Mouse (Mus musculus) hindbrain, embryonic 16.5 days (tissue): ENCODE data around the gene Mief1. TPM values are rescaled to one million over a fixed set of nuclear protein-coding genes. Genes with fewer than 3 reads are reported as not detected.
A peak's percentile ranks its signal among the peaks of the same experiment; 100 is the strongest.

Source experiments
- ATAC-seq: fragments of 200-750 bp; cut with Nextera tagmentation; 2 replicates; pipeline ENCODE4 v1.8.0; 2017; ENCODE audit warnings: moderate TSS enrichment, moderate library complexity
- H3K27ac ChIP-seq: fragments of 300-500 bp; sonication (generic); 2 replicates; pipeline ENCODE4 v1.5.1; 2014; ENCODE audit warnings: low read depth, mild to moderate bottlenecking, control low read depth, low read length, moderate library complexity
- H3K27me3 ChIP-seq: fragments of 300-500 bp; sonication (generic); replicated peaks from 2 replicates; pipeline ENCODE4 v1.6.1; 2014; ENCODE audit warnings: low read length; ENCODE audit not compliant: control insufficient read depth, insufficient read depth
- H3K36me3 ChIP-seq: fragments of 300-500 bp; sonication (generic); 2 replicates; pipeline ENCODE4 v1.6.1; 2014; ENCODE audit warnings: mild to moderate bottlenecking, low read length, moderate library complexity, mixed read lengths; ENCODE audit not compliant: control insufficient read depth, insufficient read depth
- H3K4me1 ChIP-seq: fragments of 300-500 bp; sonication (generic); 2 replicates; pipeline ENCODE4 v1.6.1; 2014; ENCODE audit warnings: low read depth, low read length; ENCODE audit not compliant: control insufficient read depth, insufficient read depth
- H3K4me2 ChIP-seq: fragments of 300-500 bp; sonication (generic); 2 replicates; pipeline ENCODE4 v1.6.1; 2014; ENCODE audit warnings: mild to moderate bottlenecking, low read length, control low read depth, moderate library complexity
- H3K4me3 ChIP-seq: fragments of 300-500 bp; sonication (generic); 2 replicates; pipeline ENCODE4 v1.5.1; 2014; ENCODE audit warnings: mild to moderate bottlenecking, low read length, control low read depth, moderate library complexity
- H3K9ac ChIP-seq: fragments of 300-500 bp; sonication (generic); 2 replicates; pipeline ENCODE4 v1.6.1; 2014; ENCODE audit warnings: low read depth, mild to moderate bottlenecking, control low read depth, low read length, moderate library complexity
- H3K9me3 ChIP-seq: fragments of 300-500 bp; sonication (generic); 2 replicates; pipeline ENCODE4 v1.6.1; 2014; ENCODE audit warnings: mild to moderate bottlenecking, low read length, moderate library complexity; ENCODE audit not compliant: control insufficient read depth
- WGBS: fragments of 180-500 bp; shearing (Covaris S2); extraction: QIAGEN DNeasy Blood & Tissue Kit; methylation state at CpG from one replicate; pipeline ENCODE4 v1.1.7; 2014; 5-methylcytosine and 5-hydroxymethylcytosine counted together
- polyA plus RNA-seq: library from polyadenylated mRNA; unstranded; fragments of >200 nt; fragmentation: Nextera tagmentation; extraction: Ambion mirVana; gene quantifications from 2 replicates; pipeline ENCODE4 v1.2.1, GENCODE M21; 2015

Mief1 gene
- 29.0 and 38.1 TPM in 2 replicates for polyA plus RNA-seq

DNA sequence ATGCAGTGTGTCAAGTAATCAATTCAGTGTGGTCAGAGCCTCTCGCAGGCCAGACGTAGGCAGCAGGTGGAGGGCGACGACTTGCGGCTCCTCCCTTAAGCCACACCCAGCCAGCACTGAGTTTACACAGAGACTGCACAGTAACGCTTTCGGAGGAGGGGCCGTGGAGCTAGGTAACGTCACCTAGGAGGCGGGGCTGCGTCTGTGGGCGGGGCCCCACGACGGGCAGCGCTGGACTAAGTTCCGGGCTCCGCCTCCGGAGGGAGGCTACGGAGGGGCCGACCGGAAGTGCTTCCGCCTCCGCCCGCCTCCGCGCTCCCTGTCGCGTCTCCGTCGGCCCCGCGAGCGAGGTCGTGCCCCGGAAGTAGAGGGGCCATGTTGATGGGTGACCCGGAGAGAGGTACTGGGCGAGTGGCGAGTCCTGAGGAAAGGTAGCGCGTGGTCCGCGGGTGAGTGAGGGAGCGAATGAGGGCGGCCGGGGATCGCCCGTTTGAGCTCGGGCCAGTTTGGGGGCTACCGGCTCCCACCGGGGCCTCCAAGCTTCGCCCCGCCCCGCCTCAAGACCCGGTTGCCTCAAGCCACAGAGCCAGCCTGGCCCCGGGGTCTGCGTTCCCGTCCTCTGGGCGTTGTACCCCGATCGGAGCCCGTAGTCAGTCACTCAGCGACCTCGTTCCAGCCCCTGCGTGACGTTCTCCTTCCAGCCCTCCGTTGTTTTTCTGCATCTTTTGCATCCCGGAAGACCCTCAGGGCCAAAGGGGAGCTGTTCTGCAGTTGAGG, at the start of gene Mief1:
TSS of gene Mief1 (plus strand) at position 286 of the 777 bp plus-strand sequence.
- H3K27ac ChIP-seq, result peak within 1 kb of the TSS; percentile 86
- H3K36me3 ChIP-seq, result peaks cover 8% of the 10 kb centered on the region
- no peaks in the 10 kb centered on the region for H3K27me3 ChIP-seq
- under 1% methylated on average over 57 of the region's 67 CpGs for WGBS
- H3K4me3 ChIP-seq, result peak within 1 kb of the TSS; percentile 95
- H3K4me1 ChIP-seq, result peaks cover 14% of the 10 kb centered on the region
- no peaks in the 10 kb centered on the region for H3K9me3 ChIP-seq
- peak within 1 kb of the TSS; percentile 87 for H3K9ac ChIP-seq
- H3K4me2 ChIP-seq, result peak within 1 kb of the TSS; percentile 95
- peak; percentile 98 for ATAC-seq

DNA sequence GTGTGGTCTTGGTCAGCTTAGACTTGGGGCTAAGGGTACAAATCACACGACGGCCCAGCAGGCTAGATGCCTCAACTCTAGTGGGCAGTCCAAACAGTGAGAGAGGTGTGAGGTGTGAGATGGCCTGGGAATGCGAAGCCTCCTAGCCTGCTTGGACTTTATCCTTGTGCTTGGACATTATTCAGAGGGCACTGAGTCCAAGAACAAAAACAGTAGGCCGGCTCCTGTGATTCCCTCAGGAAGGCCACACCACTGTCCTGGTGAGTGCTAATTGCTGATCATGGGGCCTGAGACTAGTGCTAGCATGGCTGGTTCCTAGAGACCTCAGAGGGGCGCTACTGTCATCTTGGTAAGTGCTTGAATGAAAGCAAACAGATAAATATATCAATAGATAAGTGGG, 44.9 kb upstream of the Mief1 start:
- Histone ChIP-seq H3K9me3 (no peaks in the 10 kb centered on the region), H3K4me2 (no peak overlapping the region), H3K36me3 (no peaks in the 10 kb centered on the region), H3K27me3 (no peaks in the 10 kb centered on the region), H3K27ac (no peak overlapping the region), H3K9ac (no peak overlapping the region), H3K4me3 (no peak overlapping the region), H3K4me1 (peaks cover 9% of the 10 kb centered on the region)
- no peak for ATAC-seq
- 85% methylated on average over 5 of the region's 5 CpGs for WGBS

DNA sequence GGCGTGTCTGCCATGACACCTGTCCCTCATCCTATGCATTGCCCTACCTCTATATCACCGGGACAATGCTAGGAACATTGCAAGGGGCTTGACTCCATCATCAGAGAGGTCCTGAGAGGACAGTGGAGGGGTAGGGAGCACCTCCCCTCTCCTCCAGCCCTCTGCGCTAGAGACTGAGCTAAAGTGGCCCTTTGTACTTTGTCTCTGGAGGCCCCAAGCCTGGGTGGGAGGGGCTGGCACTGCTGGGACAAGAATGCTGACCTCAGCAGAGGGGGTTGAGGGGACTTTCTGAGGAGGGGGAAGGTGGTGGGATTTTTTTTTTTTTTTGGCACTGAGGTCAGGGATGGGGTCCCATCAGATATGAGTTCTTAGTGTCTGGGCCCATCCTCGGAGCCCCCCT, 43.7 kb upstream of the Mief1 start:
- no peak overlapping the region for H3K9ac ChIP-seq
- H3K36me3 ChIP-seq, result no peaks in the 10 kb centered on the region
- H3K9me3 ChIP-seq, result no peaks in the 10 kb centered on the region
- no peaks in the 10 kb centered on the region for H3K27me3 ChIP-seq
- ATAC-seq, result no peak
- WGBS, result 81% methylated on average over 4 of the region's 4 CpGs
- no peak overlapping the region for H3K27ac ChIP-seq
- H3K4me3 ChIP-seq, result no peak overlapping the region
- no peak overlapping the region for H3K4me2 ChIP-seq
- H3K4me1 ChIP-seq, result peaks cover 11% of the 10 kb centered on the region

DNA sequence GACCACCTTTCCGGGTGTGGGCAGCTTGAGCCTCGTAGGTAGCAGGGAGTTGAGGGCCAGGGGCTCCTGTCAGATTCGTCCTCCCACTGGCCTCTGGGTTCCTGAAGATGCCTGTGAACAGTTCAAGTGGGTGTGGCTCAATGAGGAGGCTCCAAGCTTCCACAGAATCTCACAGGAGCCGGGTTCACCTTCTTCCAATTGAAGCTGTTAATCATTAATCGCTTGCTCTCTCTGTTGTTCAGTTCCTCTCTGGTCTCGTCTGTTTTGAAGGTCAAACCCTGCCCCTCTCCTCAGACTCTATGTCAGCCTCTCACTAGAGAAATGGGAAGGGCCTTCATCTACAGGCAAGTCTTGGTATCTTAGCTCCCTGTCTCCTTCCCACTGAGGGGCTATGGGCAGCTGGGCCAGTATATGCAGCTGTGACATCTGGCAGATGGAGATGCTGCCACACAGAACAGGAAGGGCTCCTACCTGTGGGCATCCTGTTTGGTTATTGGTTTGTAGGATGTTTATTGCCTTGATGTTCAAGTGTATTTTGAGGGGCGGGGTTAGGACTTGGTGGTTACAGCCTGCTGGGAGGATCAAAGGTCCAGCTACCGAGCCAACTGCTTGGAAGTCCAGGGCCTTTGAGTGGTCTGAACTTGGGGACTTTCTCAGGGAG, 42.1 kb upstream of the Mief1 start:
- Histone ChIP-seq H3K27me3 (no peaks in the 10 kb centered on the region), H3K4me1 (peaks cover 11% of the 10 kb centered on the region), H3K36me3 (no peaks in the 10 kb centered on the region), H3K27ac (no peak overlapping the region), H3K9ac (no peak overlapping the region), H3K4me3 (no peak overlapping the region), H3K9me3 (no peaks in the 10 kb centered on the region), H3K4me2 (no peak overlapping the region)
- 71% methylated on average over 8 of the region's 8 CpGs for WGBS
- ATAC-seq, result no peak

DNA sequence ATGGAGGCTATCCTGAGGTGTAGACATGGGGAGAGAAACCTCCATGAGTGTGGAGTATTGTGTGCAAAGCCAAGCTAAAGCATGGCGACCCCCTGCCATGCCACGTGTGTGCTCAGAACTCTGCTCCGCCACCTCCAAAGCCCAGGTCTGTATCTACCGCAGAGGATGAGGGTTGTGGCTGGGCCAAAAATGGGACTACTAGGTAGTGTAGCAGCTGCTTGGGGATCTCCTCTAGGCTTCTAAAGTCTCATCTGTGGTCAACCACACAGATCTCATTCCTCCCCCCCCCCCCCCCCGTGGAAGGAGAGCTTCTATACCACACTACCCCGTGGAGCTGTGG, 41.6 kb upstream of the Mief1 start:
- Histone ChIP-seq H3K36me3 (no peaks in the 10 kb centered on the region), H3K9ac (no peak overlapping the region), H3K4me2 (no peak overlapping the region), H3K4me3 (no peak overlapping the region), H3K27me3 (no peaks in the 10 kb centered on the region), H3K27ac (no peak overlapping the region), H3K9me3 (no peaks in the 10 kb centered on the region), H3K4me1 (peaks cover 11% of the 10 kb centered on the region)
- no peak for ATAC-seq
- WGBS, result 85% methylated on average over 6 of the region's 6 CpGs

GRCm38 (mm10) chr15:80192847-80193246, 41.0 kb upstream of the Mief1 start:
- ATAC-seq, result no peak
- Histone ChIP-seq H3K4me1 (peaks cover 11% of the 10 kb centered on the region), H3K4me3 (no peak overlapping the region), H3K27me3 (no peaks in the 10 kb centered on the region), H3K36me3 (no peaks in the 10 kb centered on the region), H3K27ac (no peak overlapping the region), H3K9ac (no peak overlapping the region), H3K9me3 (no peaks in the 10 kb centered on the region), H3K4me2 (no peak overlapping the region)
- 91% methylated on average over 7 of the region's 7 CpGs for WGBS

DNA sequence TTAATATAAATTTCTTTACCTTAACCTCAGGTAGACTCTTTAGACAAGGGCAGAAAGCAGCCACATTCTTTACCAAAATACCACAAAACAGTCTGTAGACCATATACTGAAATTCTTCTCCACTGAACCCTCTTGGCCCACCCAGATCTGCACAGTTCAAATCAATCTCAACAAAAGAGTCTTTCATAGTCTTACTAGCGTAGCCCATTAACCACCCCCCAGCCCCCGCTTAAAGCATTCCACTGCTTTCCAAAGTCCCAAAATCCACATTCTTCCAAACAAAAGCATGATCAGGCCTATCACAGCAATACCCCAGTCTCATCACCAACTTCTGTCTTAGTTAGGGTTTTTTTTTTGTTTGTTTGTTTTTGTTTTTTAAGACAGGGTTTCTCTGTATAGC, 34.3 kb upstream of the Mief1 start:
- Histone ChIP-seq H3K4me3 (no peak overlapping the region), H3K4me2 (no peak overlapping the region), H3K9ac (no peak overlapping the region), H3K9me3 (no peaks in the 10 kb centered on the region), H3K27me3 (no peaks in the 10 kb centered on the region), H3K36me3 (no peaks in the 10 kb centered on the region), H3K4me1 (no peaks in the 10 kb centered on the region), H3K27ac (no peak overlapping the region)
- WGBS, result 63% methylated on average over 2 of the region's 2 CpGs
- ATAC-seq, result no peak

- Histone ChIP-seq H3K9ac (no peak overlapping the region), H3K4me3 (no peak overlapping the region), H3K27me3 (no peaks in the 10 kb centered on the region), H3K4me2 (no peak overlapping the region), H3K9me3 (no peaks in the 10 kb centered on the region), H3K27ac (no peak overlapping the region), H3K4me1 (no peaks in the 10 kb centered on the region), H3K36me3 (no peaks in the 10 kb centered on the region)
- no peak for ATAC-seq
- WGBS, result 74% methylated on average over 6 of the region's 6 CpGs
These were observed 31.6 kb upstream of the Mief1 start for GRCm38 (mm10) chr15:80202111-80202775.

GRCm38 (mm10) chr15:80203406-80203805, 30.4 kb upstream of the Mief1 start:
- H3K36me3 ChIP-seq, result no peaks in the 10 kb centered on the region
- WGBS, result 43% methylated on average over 4 of the region's 4 CpGs

More at GRCm38 (mm10) chr15:80203406-80203805, 30.4 kb upstream of the Mief1 start:
- no peak overlapping the region for H3K4me2 ChIP-seq
- H3K4me1 ChIP-seq, result no peaks in the 10 kb centered on the region
- no peak overlapping the region for H3K4me3 ChIP-seq
- no peaks in the 10 kb centered on the region for H3K27me3 ChIP-seq
- H3K9ac ChIP-seq, result no peak overlapping the region
- ATAC-seq, result no peak
- no peak overlapping the region for H3K27ac ChIP-seq
- no peaks in the 10 kb centered on the region for H3K9me3 ChIP-seq
